14 mouse cellular contexts compared by ENCODE assay signal in the genomic region with DNA sequence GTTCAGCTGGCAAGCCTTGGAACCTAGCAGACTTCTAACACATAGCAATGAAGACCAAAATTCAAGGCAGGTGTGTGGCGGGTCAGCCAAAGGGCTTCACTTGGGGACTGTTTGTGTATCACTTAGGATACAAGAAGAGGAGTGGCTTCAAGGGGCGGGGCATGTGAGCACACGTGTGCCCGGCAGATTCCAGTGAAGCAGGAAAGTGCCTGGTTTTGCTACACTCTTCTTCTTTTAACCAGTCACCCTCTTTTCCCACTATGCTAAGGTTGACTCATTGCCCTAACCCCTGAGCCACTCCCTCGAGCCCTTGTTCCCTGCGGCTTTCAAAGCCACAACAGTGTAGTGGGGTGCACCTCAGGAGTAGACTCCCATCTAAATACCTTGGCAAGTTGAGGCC. TPM values are rescaled to one million over a fixed set of nuclear protein-coding genes. Genes with fewer than 3 reads are reported as not detected.
DNase-seq lines count a peak whose midpoint lies in the region; ATAC-seq and TF ChIP-seq lines count a peak whose summit lies in the region.
"Had no signal": no experiment of that assay in that cellular context is flagged by ENCODE, and none has a peak within 500 bp of the region (broad histone marks: within the 10 kb centered on the region; RNA-seq: fewer than 3 reads in every experiment).

No protein-coding gene starts in this region.

- H3K4me2 ChIP-seq in liver, embryonic 11.5 days: no peak overlapping the region
- no peak overlapping the region for H3K4me2 ChIP-seq in lung, embryonic 16.5 days (ENCODE audit: low read depth, low read length)
- H3K4me2 ChIP-seq in stomach, postnatal 0 days (replicated peaks; ENCODE audit: low read depth): no peak overlapping the region
- H3K4me2 ChIP-seq: heart, embryonic 11.5 days; hindbrain, embryonic 13.5 days; limb, embryonic 13.5 days; midbrain, embryonic 12.5 days had no signal

- H3K9ac ChIP-seq in liver, adult 2 months (ENCODE audit: low read depth, low read length): no peak overlapping the region
- H3K9ac ChIP-seq in liver, embryonic 11.5 days (ENCODE audit: low read depth, low read length): no peak overlapping the region
- H3K9ac ChIP-seq in lung, embryonic 16.5 days (ENCODE audit: low read length): no peak overlapping the region
- H3K9ac ChIP-seq in stomach, postnatal 0 days (ENCODE audit: low read length): no peak overlapping the region
- H3K9ac ChIP-seq: hindbrain, embryonic 13.5 days; limb, embryonic 13.5 days; midbrain, embryonic 12.5 days had no signal

- no peak for ATAC-seq in liver, embryonic 11.5 days (replicated peaks; ENCODE audit: low FRiP score)
- peak; percentile 39; the same call in 1 of the 2 replicates for ATAC-seq in lung, embryonic 16.5 days (ENCODE audit: low read depth)
- ATAC-seq in stomach, postnatal 0 days (ENCODE audit: low FRiP score, low TSS enrichment): peak; percentile 74
- no peak for ATAC-seq in erythroblast, adult 5-6 weeks (replicated peaks; ENCODE audit: low FRiP score, poor library complexity, severe bottlenecking)

- TF ChIP-seq CTCF in liver, adult 2 months (IDR thresholded peaks at IDR 0.05; ENCODE audit: low read depth, low read length): no peak
- no peak for TF ChIP-seq CTCF in stomach, postnatal 0 days (IDR thresholded peaks at IDR 0.05; ENCODE audit: low read depth)
- TF ChIP-seq CTCF in cerebellum, adult 2 months (IDR thresholded peaks at IDR 0.05; ENCODE audit: borderline replicate concordance, insufficient read depth, low read depth, low read length): no peak

- H3K27ac ChIP-seq in liver, adult 2 months (replicated peaks; ENCODE audit: insufficient read depth, low read depth, low read length): peak overlapping the region; percentile 65
- H3K27ac ChIP-seq in liver, embryonic 11.5 days (ENCODE audit: low read depth, low read length): no peak overlapping the region
- peak overlapping the region; percentile 14; the same call in 1 of the 2 replicates for H3K27ac ChIP-seq in lung, embryonic 16.5 days (ENCODE audit: low read length)
- H3K27ac ChIP-seq in stomach, postnatal 0 days (replicated peaks): peak overlapping the region; percentile 49; the same call in 1 of the 2 replicates
- no peak overlapping the region for H3K27ac ChIP-seq in cerebellum, adult 2 months (ENCODE audit: insufficient read depth, low read length)
- H3K27ac ChIP-seq: hindbrain, embryonic 13.5 days; limb, embryonic 13.5 days; midbrain, embryonic 12.5 days had no signal

- H3K36me3 ChIP-seq in liver, adult 2 months (ENCODE audit: control insufficient read depth, insufficient read depth, low read length): peaks cover 3% of the 10 kb centered on the region; the same call in 1 of the 2 replicates
- H3K36me3 ChIP-seq in liver, embryonic 11.5 days (ENCODE audit: control insufficient read depth, insufficient read depth, low read length): peaks cover 11% of the 10 kb centered on the region
- H3K36me3 ChIP-seq in lung, embryonic 16.5 days (ENCODE audit: control insufficient read depth, insufficient read depth, low read length): peaks cover 9% of the 10 kb centered on the region
- H3K36me3 ChIP-seq in stomach, postnatal 0 days (ENCODE audit: control insufficient read depth, insufficient read depth, low read length): peaks cover 11% of the 10 kb centered on the region; the same call in 1 of the 2 replicates

- no peak for TF ChIP-seq EP300 in stomach, postnatal 0 days (optimal IDR thresholded peaks at IDR 0.05)

- peaks cover 4% of the 10 kb centered on the region; the same call in 1 of the 2 replicates for H3K79me2 ChIP-seq in liver, adult 2 months (ENCODE audit: control insufficient read depth, insufficient read depth, low read length)

- no peaks in the 10 kb centered on the region for H3K9me3 ChIP-seq in liver, embryonic 11.5 days (ENCODE audit: control insufficient read depth, low read length)
- H3K9me3 ChIP-seq in lung, embryonic 16.5 days (ENCODE audit: control insufficient read depth, low read length): no peaks in the 10 kb centered on the region
- H3K9me3 ChIP-seq in stomach, postnatal 0 days (ENCODE audit: control insufficient read depth, low read length): no peaks in the 10 kb centered on the region
- H3K9me3 ChIP-seq: hindbrain, embryonic 13.5 days; limb, embryonic 13.5 days; midbrain, embryonic 12.5 days had no signal

- no peak overlapping the region for H3K4me3 ChIP-seq in liver, adult 2 months (ENCODE audit: insufficient read depth, low read depth, low read length)
- no peak overlapping the region for H3K4me3 ChIP-seq in liver, embryonic 11.5 days (ENCODE audit: low read depth, low read length)
- H3K4me3 ChIP-seq in lung, embryonic 16.5 days (ENCODE audit: low read length): no peak overlapping the region
- H3K4me3 ChIP-seq in stomach, postnatal 0 days (ENCODE audit: low read depth, low read length): no peak overlapping the region
- H3K4me3 ChIP-seq in cerebellum, adult 2 months (replicated peaks; ENCODE audit: insufficient read depth, low read depth, low read length): no peak overlapping the region
- H3K4me3 ChIP-seq: hindbrain, embryonic 13.5 days; limb, embryonic 13.5 days; midbrain, embryonic 12.5 days had no signal

- H3K4me1 ChIP-seq in liver, adult 2 months (ENCODE audit: control insufficient read depth, insufficient read depth, low read length): peaks cover 24% of the 10 kb centered on the region
- H3K4me1 ChIP-seq in liver, embryonic 11.5 days (replicated peaks; ENCODE audit: control insufficient read depth, insufficient read depth, low read length): peaks cover 30% of the 10 kb centered on the region
- peaks cover 16% of the 10 kb centered on the region for H3K4me1 ChIP-seq in lung, embryonic 16.5 days (replicated peaks; ENCODE audit: control insufficient read depth, insufficient read depth, low read length)
- H3K4me1 ChIP-seq in stomach, postnatal 0 days (replicated peaks; ENCODE audit: control insufficient read depth, insufficient read depth): peaks cover 3% of the 10 kb centered on the region; the same call in 1 of the 2 replicates
- no peaks in the 10 kb centered on the region for H3K4me1 ChIP-seq in cerebellum, adult 2 months (ENCODE audit: control insufficient read depth, insufficient read depth, low read length)
- H3K4me1 ChIP-seq: hindbrain, embryonic 13.5 days had no signal

- WGBS in liver, adult 2 months: 18% methylated on average over 6 of the region's 6 CpGs
- 40% methylated on average over 6 of the region's 6 CpGs for WGBS in liver, embryonic 11.5 days
- 27% methylated on average over 6 of the region's 6 CpGs for WGBS in lung, embryonic 16.5 days
- 12% methylated on average over 6 of the region's 6 CpGs for WGBS in stomach, postnatal 0 days
- whole genome bisulfite sequencing in cerebellum, adult 2 months: 41% methylated on average over 6 of the region's 6 CpGs

- no peaks in the 10 kb centered on the region for H3K27me3 ChIP-seq in liver, adult 2 months (ENCODE audit: control insufficient read depth, insufficient read depth, low read length)
- 0 out of 2 replicates have a peak, but pooled peaks cover 5% of the 10 kb centered on the region for H3K27me3 ChIP-seq in liver, embryonic 11.5 days (replicated peaks; ENCODE audit: control insufficient read depth, insufficient read depth, low read length)
- H3K27me3 ChIP-seq in lung, embryonic 16.5 days (ENCODE audit: control insufficient read depth, insufficient read depth, low read depth, low read length): no peaks in the 10 kb centered on the region; the same call in 1 of the 2 replicates
- H3K27me3 ChIP-seq in stomach, postnatal 0 days (ENCODE audit: control insufficient read depth, insufficient read depth, low read length): no peaks in the 10 kb centered on the region
- no peaks in the 10 kb centered on the region for H3K27me3 ChIP-seq in cerebellum, adult 2 months (ENCODE audit: control insufficient read depth, insufficient read depth, low read length)

- DNase-seq in embryo, embryonic 11 days: peak; percentile 13
- DNase-seq in embryo, embryonic 10 days (ENCODE audit: low spot score): no peak
- peak; percentile 88 for DNase-seq in liver, adult 2 months (ENCODE audit: extremely low read depth, low read depth, low spot score)
- no peak for DNase-seq in liver, embryonic 11.5 days (ENCODE audit: low spot score)
- DNase-seq in stomach, postnatal 0 days (ENCODE audit: low spot score): peak; percentile 62
- no peak for DNase-seq in cerebellum, adult 2 months
- DNase-seq: adrenal gland, postnatal 36 days; cerebellum, adult 18-20 months had no signal

- TF ChIP-seq POLR2A in liver, adult 2 months (IDR thresholded peaks at IDR 0.05; ENCODE audit: extremely low read depth, insufficient read depth, low read length): no peak
- no peak for TF ChIP-seq POLR2A in cerebellum, adult 2 months (IDR thresholded peaks at IDR 0.05; ENCODE audit: borderline replicate concordance, insufficient read depth, low read length)

RNA-seq across cellular contexts. Expression of gene Tgm1, which starts 1.2 kb away (rescaled TPM):
- 7.9 and 8.4 TPM in 2 replicates for total RNA-seq in liver, adult 2 months (2014; rRNA removed)
- polyA plus RNA-seq in liver, adult 2 months (2012; rRNA removed): 22.8 and 24.2 TPM in 2 replicates
- 3.0 and 3.3 TPM in 2 replicates for polyA plus RNA-seq in liver, embryonic 11.5 days (2014; fragmentation: Nextera tagmentation; extraction: Ambion mirVana)
- 3.2 and 6.0 TPM in 2 replicates for polyA plus RNA-seq in lung, embryonic 16.5 days (2015; fragmentation: Nextera tagmentation; extraction: Ambion mirVana)
- polyA plus RNA-seq in stomach, postnatal 0 days (2015; fragmentation: Nextera tagmentation; extraction: Ambion mirVana): 79.0 and 80.6 TPM in 2 replicates
- polyA plus RNA-seq in cerebellum, adult 2 months (2012; rRNA removed): 0.07 and 0.08 TPM in 2 replicates
- 0.96 TPM in 1 of 2 replicates, not detected in the other for total RNA-seq in erythroblast, adult 5-6 weeks (2015; ENCODE audit: low replicate concordance)
- 0.14 and 0.85 TPM in 2 replicates for total RNA-seq in erythroblast, adult 5-6 weeks (2017; ENCODE audit: low replicate concordance)

RNA-seq across cellular contexts. Expression of gene Rabggta, which starts 7.2 kb away (rescaled TPM):
- 28.7 and 31.5 TPM in 2 replicates for total RNA-seq in liver, adult 2 months (2014; rRNA removed)
- polyA plus RNA-seq in liver, adult 2 months (2012; rRNA removed): 64.0 and 65.1 TPM in 2 replicates
- 22.8 and 24.0 TPM in 2 replicates for polyA plus RNA-seq in liver, embryonic 11.5 days (2014; fragmentation: Nextera tagmentation; extraction: Ambion mirVana)
- polyA plus RNA-seq in lung, embryonic 16.5 days (2015; fragmentation: Nextera tagmentation; extraction: Ambion mirVana): 34.2 and 35.0 TPM in 2 replicates
- polyA plus RNA-seq in stomach, postnatal 0 days (2015; fragmentation: Nextera tagmentation; extraction: Ambion mirVana): 25.7 and 27.3 TPM in 2 replicates
- 64.1 and 66.8 TPM in 2 replicates for polyA plus RNA-seq in cerebellum, adult 2 months (2012; rRNA removed)
- total RNA-seq in erythroblast, adult 5-6 weeks (2015; ENCODE audit: low replicate concordance): 2.3 and 5.4 TPM in 2 replicates
- 2.1 and 2.2 TPM in 2 replicates for total RNA-seq in erythroblast, adult 5-6 weeks (2017; ENCODE audit: low replicate concordance)

RNA-seq across cellular contexts. Expression of gene Dhrs1, which starts 30.6 kb away (rescaled TPM):
- total RNA-seq in liver, adult 2 months (2014; rRNA removed): 109 and 140 TPM in 2 replicates
- polyA plus RNA-seq in liver, adult 2 months (2012; rRNA removed): 263 and 286 TPM in 2 replicates
- polyA plus RNA-seq in liver, embryonic 11.5 days (2014; fragmentation: Nextera tagmentation; extraction: Ambion mirVana): 48.8 and 53.9 TPM in 2 replicates
- polyA plus RNA-seq in lung, embryonic 16.5 days (2015; fragmentation: Nextera tagmentation; extraction: Ambion mirVana): 88.5 and 95.0 TPM in 2 replicates
- polyA plus RNA-seq in stomach, postnatal 0 days (2015; fragmentation: Nextera tagmentation; extraction: Ambion mirVana): 92.3 and 99.5 TPM in 2 replicates
- polyA plus RNA-seq in cerebellum, adult 2 months (2012; rRNA removed): 113 and 122 TPM in 2 replicates
- 22.4 and 27.1 TPM in 2 replicates for total RNA-seq in erythroblast, adult 5-6 weeks (2015; ENCODE audit: low replicate concordance)
- total RNA-seq in erythroblast, adult 5-6 weeks (2017; ENCODE audit: low replicate concordance): 3.9 and 14.9 TPM in 2 replicates

RNA-seq across cellular contexts. Expression of gene Nop9, which starts 30.6 kb away (rescaled TPM):
- 11.0 and 13.0 TPM in 2 replicates for total RNA-seq in liver, adult 2 months (2014; rRNA removed)
- 11.8 and 15.1 TPM in 2 replicates for polyA plus RNA-seq in liver, adult 2 months (2012; rRNA removed)
- 70.6 and 76.1 TPM in 2 replicates for polyA plus RNA-seq in liver, embryonic 11.5 days (2014; fragmentation: Nextera tagmentation; extraction: Ambion mirVana)
- 32.6 and 37.8 TPM in 2 replicates for polyA plus RNA-seq in lung, embryonic 16.5 days (2015; fragmentation: Nextera tagmentation; extraction: Ambion mirVana)
- 16.8 and 19.8 TPM in 2 replicates for polyA plus RNA-seq in stomach, postnatal 0 days (2015; fragmentation: Nextera tagmentation; extraction: Ambion mirVana)
- polyA plus RNA-seq in cerebellum, adult 2 months (2012; rRNA removed): 10.7 and 10.8 TPM in 2 replicates
- 6.5 and 11.3 TPM in 2 replicates for total RNA-seq in erythroblast, adult 5-6 weeks (2015; ENCODE audit: low replicate concordance)
- 3.7 and 3.9 TPM in 2 replicates for total RNA-seq in erythroblast, adult 5-6 weeks (2017; ENCODE audit: low replicate concordance)

RNA-seq across cellular contexts. Expression of gene Tinf2, which starts 33.3 kb away (rescaled TPM):
- total RNA-seq in liver, adult 2 months (2014; rRNA removed): 7.7 and 8.5 TPM in 2 replicates
- polyA plus RNA-seq in liver, adult 2 months (2012; rRNA removed): 8.1 and 8.2 TPM in 2 replicates
- 42.3 and 44.9 TPM in 2 replicates for polyA plus RNA-seq in liver, embryonic 11.5 days (2014; fragmentation: Nextera tagmentation; extraction: Ambion mirVana)
- 45.5 and 46.2 TPM in 2 replicates for polyA plus RNA-seq in lung, embryonic 16.5 days (2015; fragmentation: Nextera tagmentation; extraction: Ambion mirVana)
- 17.5 and 17.8 TPM in 2 replicates for polyA plus RNA-seq in stomach, postnatal 0 days (2015; fragmentation: Nextera tagmentation; extraction: Ambion mirVana)
- polyA plus RNA-seq in cerebellum, adult 2 months (2012; rRNA removed): 36.0 and 38.5 TPM in 2 replicates
- 7.7 and 10.2 TPM in 2 replicates for total RNA-seq in erythroblast, adult 5-6 weeks (2015; ENCODE audit: low replicate concordance)
- total RNA-seq in erythroblast, adult 5-6 weeks (2017; ENCODE audit: low replicate concordance): 12.9 and 13.1 TPM in 2 replicates

Comparison
In these comparisons a context has a peak if more than half of its experiments do, and no peak if none do; other contexts are left out.
1. DNase-seq: peak in embryo, embryonic 11 days (single experiment), liver, adult 2 months (single experiment) and stomach, postnatal 0 days (single experiment); none in embryo, embryonic 10 days (single experiment), liver, embryonic 11.5 days (single experiment) and cerebellum, adult 2 months (0 of 2).
2. H3K27ac ChIP-seq: peak in liver, adult 2 months (single experiment), lung, embryonic 16.5 days (single experiment) and stomach, postnatal 0 days (single experiment); none in liver, embryonic 11.5 days (single experiment) and cerebellum, adult 2 months (single experiment).
3. ATAC-seq: peak in lung, embryonic 16.5 days (single experiment) and stomach, postnatal 0 days (single experiment); none in liver, embryonic 11.5 days (single experiment) and erythroblast, adult 5-6 weeks (single experiment).